Mouse (Mus musculus): Measurements from ENCODE around the gene Ppp1r10. TPM values are rescaled to one million over a fixed set of nuclear protein-coding genes. Genes with fewer than 3 reads are reported as not detected.
A peak's percentile ranks its signal among the peaks of the same experiment; 100 is the strongest.
"Not testable (repeated sequence)": the region's sequence is repeated elsewhere in the genome, so short reads cannot be mapped to it uniquely, and the experiment has no call there.

Ppp1r10 gene
- polyA plus RNA-seq, 1 experiment from 2014 or later: 58.8 TPM

- Histone ChIP-seq H3K27ac (replicated peaks) (no peak overlapping the region), H3K4me1 (peaks cover 23% of the 10 kb centered on the region), H3K4me3 (no peak overlapping the region), H3K27me3 (ENCODE audit: low read depth, poor library complexity, severe bottlenecking) (no peaks in the 10 kb centered on the region), H3K9me3 (replicated peaks) (no peaks in the 10 kb centered on the region), H3K36me3 (peaks cover 73% of the 10 kb centered on the region)
- 92% methylated on average over 4 of the region's 4 CpGs for WGBS
- DNase-seq (ENCODE audit: low spot score): no peak
Observed at GRCm38 (mm10) chr17:35921710-35922109, 5.5 kb downstream of the Ppp1r10 start.

GRCm38 (mm10) chr17:35922566-35922965 lies 6.3 kb downstream of the Ppp1r10 start:
- WGBS: 89% methylated on average over 3 of the region's 3 CpGs
- no peak overlapping the region for H3K27ac ChIP-seq (replicated peaks)
- no peaks in the 10 kb centered on the region for H3K9me3 ChIP-seq (replicated peaks)
- H3K27me3 ChIP-seq (ENCODE audit: low read depth, poor library complexity, severe bottlenecking): no peaks in the 10 kb centered on the region
- H3K36me3 ChIP-seq: peaks cover 74% of the 10 kb centered on the region
- no peak for DNase-seq (ENCODE audit: low spot score)
- no peak overlapping the region for H3K4me3 ChIP-seq
- H3K4me1 ChIP-seq: peaks cover 23% of the 10 kb centered on the region

- Histone ChIP-seq H3K27ac (replicated peaks) (no peak overlapping the region), H3K27me3 (ENCODE audit: low read depth, poor library complexity, severe bottlenecking) (no peaks in the 10 kb centered on the region), H3K36me3 (peaks cover 78% of the 10 kb centered on the region), H3K4me3 (no peak overlapping the region), H3K4me1 (peaks cover 23% of the 10 kb centered on the region), H3K9me3 (replicated peaks) (no peaks in the 10 kb centered on the region)
- DNase-seq (ENCODE audit: low spot score): no peak
- 93% methylated on average over 4 of the region's 4 CpGs for WGBS
Observed at GRCm38 (mm10) chr17:35923281-35923680, 7.0 kb downstream of the Ppp1r10 start.

- no peak for DNase-seq (ENCODE audit: low spot score)
- no peaks in the 10 kb centered on the region for H3K9me3 ChIP-seq (replicated peaks)
- no peak overlapping the region for H3K4me3 ChIP-seq
- H3K27me3 ChIP-seq (ENCODE audit: low read depth, poor library complexity, severe bottlenecking): no peaks in the 10 kb centered on the region
- peaks cover 96% of the 10 kb centered on the region for H3K36me3 ChIP-seq
- no peak overlapping the region for H3K27ac ChIP-seq (replicated peaks)
- no peaks in the 10 kb centered on the region for H3K4me1 ChIP-seq
- WGBS: 85% methylated on average over 1 of the region's 1 CpGs
Observed at GRCm38 (mm10) chr17:35927471-35927870, 11.2 kb downstream of the Ppp1r10 start.

GRCm38 (mm10) chr17:35929534-35929933 lies 13.3 kb downstream of the Ppp1r10 start:
- Histone ChIP-seq H3K27me3 (ENCODE audit: low read depth, poor library complexity, severe bottlenecking) (no peaks in the 10 kb centered on the region), H3K36me3 (peaks cover 82% of the 10 kb centered on the region), H3K4me3 (no peak overlapping the region), H3K27ac (replicated peaks) (no peak overlapping the region), H3K9me3 (replicated peaks) (no peaks in the 10 kb centered on the region), H3K4me1 (no peaks in the 10 kb centered on the region)
- no peak for DNase-seq (ENCODE audit: low spot score)
- 100% methylated on average over 2 of the region's 2 CpGs for WGBS

- H3K9me3 ChIP-seq (replicated peaks): no peaks in the 10 kb centered on the region
- no peak overlapping the region for H3K4me3 ChIP-seq
- H3K27me3 ChIP-seq (ENCODE audit: low read depth, poor library complexity, severe bottlenecking): no peaks in the 10 kb centered on the region
- H3K27ac ChIP-seq (replicated peaks): no peak overlapping the region
- WGBS: 98% methylated on average over 12 of the region's 12 CpGs
- DNase-seq (ENCODE audit: low spot score): no peak
- H3K36me3 ChIP-seq: peaks cover 71% of the 10 kb centered on the region
- no peaks in the 10 kb centered on the region for H3K4me1 ChIP-seq
Observed at GRCm38 (mm10) chr17:35930627-35931026, 14.4 kb downstream of the Ppp1r10 start.

GRCm38 (mm10) chr17:35932608-35933007 lies 16.4 kb downstream of the Ppp1r10 start:
- WGBS: 93% methylated on average over 4 of the region's 4 CpGs
- H3K27me3 ChIP-seq (ENCODE audit: low read depth, poor library complexity, severe bottlenecking): no peaks in the 10 kb centered on the region
- H3K27ac ChIP-seq (replicated peaks): no peak overlapping the region
- no peak overlapping the region for H3K4me3 ChIP-seq
- DNase-seq (ENCODE audit: low spot score): no peak
- no peaks in the 10 kb centered on the region for H3K4me1 ChIP-seq
- H3K9me3 ChIP-seq (replicated peaks): no peaks in the 10 kb centered on the region
- H3K36me3 ChIP-seq: peaks cover 52% of the 10 kb centered on the region

GRCm38 (mm10) chr17:35935763-35936162 lies 19.5 kb downstream of the Ppp1r10 start:
- 87% methylated on average over 14 of the region's 14 CpGs for WGBS
- peaks cover 21% of the 10 kb centered on the region for H3K36me3 ChIP-seq
- not testable (repeated sequence) for H3K4me1 ChIP-seq; H3K27ac ChIP-seq (replicated peaks); H3K27me3 ChIP-seq (ENCODE audit: low read depth, poor library complexity, severe bottlenecking); H3K4me3 ChIP-seq; H3K9me3 ChIP-seq (replicated peaks); DNase-seq (ENCODE audit: low spot score)

GRCm38 (mm10) chr17:35937700-35938348 lies 21.6 kb downstream of the Ppp1r10 start:
- Histone ChIP-seq H3K27ac (replicated peaks) (no peak overlapping the region), H3K9me3 (replicated peaks) (peaks cover 3% of the 10 kb centered on the region; the same call in 1 of the 2 replicates), H3K27me3 (ENCODE audit: low read depth, poor library complexity, severe bottlenecking) (no peaks in the 10 kb centered on the region), H3K4me3 (no peak overlapping the region), H3K36me3 (peaks cover 2% of the 10 kb centered on the region), H3K4me1 (no peaks in the 10 kb centered on the region)
- WGBS: 52% methylated on average over 2 of the region's 2 CpGs
- peak; percentile 45 for DNase-seq (ENCODE audit: low spot score)

- Histone ChIP-seq H3K4me3 (no peak overlapping the region), H3K36me3 (no peaks in the 10 kb centered on the region), H3K4me1 (no peaks in the 10 kb centered on the region), H3K27me3 (ENCODE audit: low read depth, poor library complexity, severe bottlenecking) (no peaks in the 10 kb centered on the region), H3K9me3 (replicated peaks) (peaks cover 3% of the 10 kb centered on the region; the same call in 1 of the 2 replicates), H3K27ac (replicated peaks) (no peak overlapping the region)
- DNase-seq (ENCODE audit: low spot score): no peak
- WGBS: 65% methylated on average over 2 of the region's 2 CpGs
Observed at GRCm38 (mm10) chr17:35939108-35939507, 22.9 kb downstream of the Ppp1r10 start.

- H3K27me3 ChIP-seq (ENCODE audit: low read depth, poor library complexity, severe bottlenecking): no peaks in the 10 kb centered on the region
- WGBS: 59% methylated on average over 1 of the region's 1 CpGs
- H3K4me1 ChIP-seq: no peaks in the 10 kb centered on the region
Observed at GRCm38 (mm10) chr17:35939941-35940340, 23.7 kb downstream of the Ppp1r10 start.

GRCm38 (mm10) chr17:35950946-35951345 lies 34.7 kb downstream of the Ppp1r10 start:
- peaks cover 13% of the 10 kb centered on the region for H3K36me3 ChIP-seq
- not testable (repeated sequence) for DNase-seq (ENCODE audit: low spot score); H3K27ac ChIP-seq (replicated peaks); H3K4me3 ChIP-seq; H3K27me3 ChIP-seq (ENCODE audit: low read depth, poor library complexity, severe bottlenecking); H3K4me1 ChIP-seq; H3K9me3 ChIP-seq (replicated peaks)

More at GRCm38 (mm10) chr17:35939941-35940340, 23.7 kb downstream of the Ppp1r10 start:
- Histone ChIP-seq H3K27ac (replicated peaks) (no peak overlapping the region), H3K36me3 (no peaks in the 10 kb centered on the region), H3K9me3 (replicated peaks) (peaks cover 3% of the 10 kb centered on the region; the same call in 1 of the 2 replicates), H3K4me3 (no peak overlapping the region)
- DNase-seq (ENCODE audit: low spot score): no peak

- H3K27ac ChIP-seq (replicated peaks); H3K4me3 ChIP-seq; H3K27me3 ChIP-seq (ENCODE audit: low read depth, poor library complexity, severe bottlenecking); DNase-seq (ENCODE audit: low spot score); H3K9me3 ChIP-seq (replicated peaks); H3K4me1 ChIP-seq: not testable (repeated sequence)
- 82% methylated on average over 2 of the region's 3 CpGs for WGBS
- peaks cover 29% of the 10 kb centered on the region for H3K36me3 ChIP-seq
Observed at GRCm38 (mm10) chr17:35952559-35952958, 36.3 kb downstream of the Ppp1r10 start.

Data from midbrain, embryonic 10.5 days (tissue).